Mouse (Mus musculus): ENCODE results near the gene Dna2. TPM values are rescaled to one million over a fixed set of nuclear protein-coding genes. Genes with fewer than 3 reads are reported as not detected.

Dna2 gene
- polyA plus RNA-seq, 1 experiment from 2014 or later: 11.9 TPM

GRCm38 (mm10) chr10:62965796-62966195 is 19.0 kb downstream of the Dna2 start:
- Histone ChIP-seq H3K9me3 (ENCODE audit: control insufficient read depth, low read length) (no peaks in the 10 kb centered on the region), H3K27ac (replicated peaks; ENCODE audit: low read depth, low read length) (no peak overlapping the region), H3K4me3 (ENCODE audit: low read depth, low read length) (no peak overlapping the region), H3K4me1 (ENCODE audit: control insufficient read depth, insufficient read depth, low read length) (no peaks in the 10 kb centered on the region), H3K4me2 (ENCODE audit: low read depth, low read length) (no peak overlapping the region), H3K36me3 (ENCODE audit: control insufficient read depth, insufficient read depth, low read length) (peaks cover 81% of the 10 kb centered on the region), H3K9ac (ENCODE audit: low read depth, low read length) (no peak overlapping the region), H3K27me3 (replicated peaks; ENCODE audit: control insufficient read depth, insufficient read depth, low read length) (no peaks in the 10 kb centered on the region)
- 93% methylated on average over 11 of the region's 11 CpGs for WGBS
- ATAC-seq (ENCODE audit: low read depth) (no peak), DNase-seq (ENCODE audit: low spot score) (no peak)

DNA sequence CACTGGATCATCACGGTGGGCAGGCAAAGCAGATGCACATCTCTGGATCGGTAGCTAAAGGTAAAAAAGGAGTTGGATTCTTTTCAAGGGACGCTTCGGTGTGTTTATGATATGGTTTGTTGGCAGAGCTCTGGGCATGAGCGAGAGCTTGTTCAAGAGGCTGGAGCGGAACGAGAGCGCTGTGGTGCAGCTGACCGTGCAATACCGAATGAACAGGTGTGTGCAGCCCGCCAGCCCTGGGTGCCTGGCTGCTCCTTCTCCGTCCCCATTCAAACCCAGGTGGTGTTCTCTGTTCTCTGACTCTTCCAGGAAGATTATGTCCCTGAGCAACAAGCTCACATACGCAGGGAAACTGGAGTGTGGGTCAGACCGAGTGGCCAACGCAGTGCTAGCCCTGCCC is 19.5 kb downstream of the Dna2 start:
- no peaks in the 10 kb centered on the region for H3K9me3 ChIP-seq (ENCODE audit: control insufficient read depth, low read length)
- peaks cover 78% of the 10 kb centered on the region for H3K36me3 ChIP-seq (ENCODE audit: control insufficient read depth, insufficient read depth, low read length)
- no peak for ATAC-seq (ENCODE audit: low read depth)
- 93% methylated on average over 15 of the region's 15 CpGs for WGBS
- H3K27me3 ChIP-seq (replicated peaks; ENCODE audit: control insufficient read depth, insufficient read depth, low read length): no peaks in the 10 kb centered on the region
- no peak overlapping the region for H3K4me2 ChIP-seq (ENCODE audit: low read depth, low read length)
- H3K4me3 ChIP-seq (ENCODE audit: low read depth, low read length): no peak overlapping the region
- no peak overlapping the region for H3K9ac ChIP-seq (ENCODE audit: low read depth, low read length)
- H3K4me1 ChIP-seq (ENCODE audit: control insufficient read depth, insufficient read depth, low read length): no peaks in the 10 kb centered on the region
- no peak for DNase-seq (ENCODE audit: low spot score)
- H3K27ac ChIP-seq (replicated peaks; ENCODE audit: low read depth, low read length): no peak overlapping the region

DNA sequence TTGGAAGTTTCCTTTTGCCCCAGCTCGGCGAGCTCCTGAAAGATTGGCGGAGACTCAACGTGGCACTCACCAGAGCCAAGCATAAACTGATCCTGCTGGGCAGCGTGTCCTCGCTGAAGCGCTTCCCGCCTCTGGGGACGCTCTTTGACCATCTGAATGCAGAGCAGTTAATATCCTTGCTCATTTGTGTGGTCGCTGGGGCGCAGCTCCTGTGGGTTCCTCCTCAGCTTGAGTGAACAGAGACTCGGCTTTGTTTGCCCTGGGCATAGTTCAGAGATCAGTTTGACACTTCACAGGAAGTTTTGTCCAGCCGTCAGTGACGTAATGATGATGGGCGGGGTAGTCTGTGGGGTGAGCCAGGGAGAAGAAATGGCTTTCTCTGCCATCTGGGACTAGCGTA is 25.0 kb downstream of the Dna2 start:
- H3K27ac ChIP-seq (replicated peaks; ENCODE audit: low read depth, low read length): no peak overlapping the region
- DNase-seq (ENCODE audit: low spot score) (no peak), ATAC-seq (ENCODE audit: low read depth) (no peak)
- no peaks in the 10 kb centered on the region for H3K27me3 ChIP-seq (replicated peaks; ENCODE audit: control insufficient read depth, insufficient read depth, low read length)
- H3K36me3 ChIP-seq (ENCODE audit: control insufficient read depth, insufficient read depth, low read length): peaks cover 42% of the 10 kb centered on the region
- 66% methylated on average over 16 of the region's 16 CpGs for WGBS
- H3K4me3 ChIP-seq (ENCODE audit: low read depth, low read length): no peak overlapping the region
- H3K9me3 ChIP-seq (ENCODE audit: control insufficient read depth, low read length): no peaks in the 10 kb centered on the region
- H3K4me1 ChIP-seq (ENCODE audit: control insufficient read depth, insufficient read depth, low read length): no peaks in the 10 kb centered on the region
- no peak overlapping the region for H3K9ac ChIP-seq (ENCODE audit: low read depth, low read length)
- no peak overlapping the region for H3K4me2 ChIP-seq (ENCODE audit: low read depth, low read length)

- Histone ChIP-seq H3K4me3 (ENCODE audit: low read depth, low read length) (peak overlapping the region; percentile 80), H3K9me3 (ENCODE audit: control insufficient read depth, low read length) (no peaks in the 10 kb centered on the region), H3K9ac (ENCODE audit: low read depth, low read length) (peak overlapping the region; percentile 88), H3K4me2 (ENCODE audit: low read depth, low read length) (peak overlapping the region; percentile 59), H3K27ac (replicated peaks; ENCODE audit: low read depth, low read length) (no peak overlapping the region; the same call in 1 of the 2 replicates), H3K36me3 (ENCODE audit: control insufficient read depth, insufficient read depth, low read length) (peaks cover 17% of the 10 kb centered on the region), H3K27me3 (replicated peaks; ENCODE audit: control insufficient read depth, insufficient read depth, low read length) (no peaks in the 10 kb centered on the region), H3K4me1 (ENCODE audit: control insufficient read depth, insufficient read depth, low read length) (peaks cover 5% of the 10 kb centered on the region; the same call in 1 of the 2 replicates)
- WGBS: 10% methylated on average over 10 of the region's 10 CpGs
- ATAC-seq (ENCODE audit: low read depth): peak; percentile 1; the same call in 1 of the 2 replicates
- no peak for DNase-seq (ENCODE audit: low spot score)
Observed at GRCm38 (mm10) chr10:62979667-62980038, 32.8 kb downstream of the Dna2 start.

- Histone ChIP-seq H3K9ac (ENCODE audit: low read depth, low read length) (peak within 1 kb of the TSS; percentile 88), H3K4me1 (ENCODE audit: control insufficient read depth, insufficient read depth, low read length) (peaks cover 5% of the 10 kb centered on the region; the same call in 1 of the 2 replicates), H3K4me2 (ENCODE audit: low read depth, low read length) (peak within 1 kb of the TSS; percentile 59), H3K9me3 (ENCODE audit: control insufficient read depth, low read length) (no peaks in the 10 kb centered on the region), H3K27ac (replicated peaks; ENCODE audit: low read depth, low read length) (peak within 1 kb of the TSS; percentile 71), H3K36me3 (ENCODE audit: control insufficient read depth, insufficient read depth, low read length) (peaks cover 23% of the 10 kb centered on the region), H3K4me3 (ENCODE audit: low read depth, low read length) (peak within 1 kb of the TSS; percentile 80), H3K27me3 (replicated peaks; ENCODE audit: control insufficient read depth, insufficient read depth, low read length) (no peaks in the 10 kb centered on the region)
- DNase-seq (ENCODE audit: low spot score) (peak; percentile 83), ATAC-seq (ENCODE audit: low read depth) (peak; percentile 95)
- WGBS: under 1% methylated on average over 44 of the region's 77 CpGs
Observed at GRCm38 (mm10) chr10:62980039-62980954, 33.5 kb downstream of the Dna2 start, which contains the start of gene Rufy2. Gene Rufy2, plus strand, starts transcription at chr10:62980223.

GRCm38 (mm10) chr10:62984072-62984471 is 37.2 kb downstream of the Dna2 start:
- ATAC-seq (ENCODE audit: low read depth): no peak
- no peak overlapping the region for H3K4me3 ChIP-seq (ENCODE audit: low read depth, low read length)
- no peak overlapping the region for H3K9ac ChIP-seq (ENCODE audit: low read depth, low read length)
- H3K27ac ChIP-seq (replicated peaks; ENCODE audit: low read depth, low read length): no peak overlapping the region
- peaks cover 51% of the 10 kb centered on the region for H3K36me3 ChIP-seq (ENCODE audit: control insufficient read depth, insufficient read depth, low read length)
- no peak overlapping the region for H3K4me2 ChIP-seq (ENCODE audit: low read depth, low read length)
- 92% methylated on average over 11 of the region's 11 CpGs for WGBS
- no peaks in the 10 kb centered on the region for H3K9me3 ChIP-seq (ENCODE audit: control insufficient read depth, low read length)
- no peak for DNase-seq (ENCODE audit: low spot score)
- H3K27me3 ChIP-seq (replicated peaks; ENCODE audit: control insufficient read depth, insufficient read depth, low read length): no peaks in the 10 kb centered on the region
- H3K4me1 ChIP-seq (ENCODE audit: control insufficient read depth, insufficient read depth, low read length): peaks cover 5% of the 10 kb centered on the region; the same call in 1 of the 2 replicates

- no peaks in the 10 kb centered on the region for H3K9me3 ChIP-seq (ENCODE audit: control insufficient read depth, low read length)
- H3K9ac ChIP-seq (ENCODE audit: low read depth, low read length): no peak overlapping the region
- peaks cover 55% of the 10 kb centered on the region for H3K36me3 ChIP-seq (ENCODE audit: control insufficient read depth, insufficient read depth, low read length)
- H3K4me1 ChIP-seq (ENCODE audit: control insufficient read depth, insufficient read depth, low read length): peaks cover 5% of the 10 kb centered on the region; the same call in 1 of the 2 replicates
- WGBS: 90% methylated on average over 6 of the region's 6 CpGs
- ATAC-seq (ENCODE audit: low read depth): no peak
- no peak overlapping the region for H3K27ac ChIP-seq (replicated peaks; ENCODE audit: low read depth, low read length)
- no peak overlapping the region for H3K4me3 ChIP-seq (ENCODE audit: low read depth, low read length)
- DNase-seq (ENCODE audit: low spot score): no peak
- H3K4me2 ChIP-seq (ENCODE audit: low read depth, low read length): no peak overlapping the region
- no peaks in the 10 kb centered on the region for H3K27me3 ChIP-seq (replicated peaks; ENCODE audit: control insufficient read depth, insufficient read depth, low read length)
Observed at GRCm38 (mm10) chr10:62984495-62984894, 37.7 kb downstream of the Dna2 start.

- DNase-seq (ENCODE audit: low spot score): no peak
- 27% methylated on average over 3 of the region's 3 CpGs for WGBS
- H3K27me3 ChIP-seq (replicated peaks; ENCODE audit: control insufficient read depth, insufficient read depth, low read length): no peaks in the 10 kb centered on the region
- no peaks in the 10 kb centered on the region for H3K4me1 ChIP-seq (ENCODE audit: control insufficient read depth, insufficient read depth, low read length)
- no peak overlapping the region for H3K4me3 ChIP-seq (ENCODE audit: low read depth, low read length)
- ATAC-seq (ENCODE audit: low read depth): no peak
- peaks cover 83% of the 10 kb centered on the region for H3K36me3 ChIP-seq (ENCODE audit: control insufficient read depth, insufficient read depth, low read length)
- no peak overlapping the region for H3K9ac ChIP-seq (ENCODE audit: low read depth, low read length)
- H3K9me3 ChIP-seq (ENCODE audit: control insufficient read depth, low read length): no peaks in the 10 kb centered on the region
- H3K27ac ChIP-seq (replicated peaks; ENCODE audit: low read depth, low read length): no peak overlapping the region
- H3K4me2 ChIP-seq (ENCODE audit: low read depth, low read length): no peak overlapping the region
Observed at GRCm38 (mm10) chr10:62987341-62987740, 40.5 kb downstream of the Dna2 start.
